Mouse (Mus musculus): ENCODE measurements around the gene Spaca4. TPM values are rescaled to one million over a fixed set of nuclear protein-coding genes. Genes with fewer than 3 reads are reported as not detected.

Gene Spaca4
- total RNA-seq, 4 experiments from 2014 or later, result not detected

DNA sequence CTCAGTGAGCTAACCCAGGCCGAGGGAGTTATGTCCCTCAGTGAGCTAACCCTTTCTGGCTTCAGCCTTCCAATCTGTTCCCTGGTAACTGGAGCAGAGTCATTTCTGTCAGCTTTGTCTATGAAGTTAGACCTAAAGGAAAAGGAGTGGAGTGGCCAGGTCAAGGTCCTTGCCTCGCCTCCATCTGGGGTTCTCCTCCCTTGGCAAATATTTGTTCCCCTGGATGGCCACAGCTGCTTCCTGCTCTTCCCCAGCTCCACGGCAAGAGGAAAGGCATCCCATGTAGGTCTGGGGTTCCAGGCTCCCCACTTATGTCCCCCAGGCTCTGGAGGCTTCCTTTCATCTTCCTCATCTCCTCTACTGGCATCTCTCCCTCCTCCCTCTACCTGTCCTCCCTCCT is 2.0 kb upstream of the Spaca4 start:
- DNase-seq (ENCODE audit: low spot score in 2 of 2), result no peak

DNA sequence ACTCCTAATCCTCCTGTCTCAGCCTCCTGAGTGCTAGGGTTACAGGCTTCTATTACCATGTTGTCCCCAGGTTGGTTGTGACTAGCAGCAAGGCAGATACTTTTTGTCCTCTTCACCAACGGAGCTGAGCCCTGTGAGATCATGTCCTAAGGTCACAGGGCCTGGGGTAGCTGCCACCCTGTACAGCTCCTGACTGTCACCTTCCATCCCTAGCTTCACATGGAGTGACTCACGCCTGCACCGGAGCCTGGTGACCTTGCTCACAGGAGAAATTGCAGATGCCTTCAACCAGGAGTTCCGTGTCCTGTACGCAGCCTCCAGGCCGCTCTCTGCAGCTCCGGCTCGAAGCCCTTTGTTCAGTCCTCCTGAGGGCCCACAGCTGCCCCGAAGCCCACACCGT is 806 bp upstream of the Spaca4 start:
- DNase-seq (ENCODE audit: low spot score in 2 of 2), result no peak

DNA sequence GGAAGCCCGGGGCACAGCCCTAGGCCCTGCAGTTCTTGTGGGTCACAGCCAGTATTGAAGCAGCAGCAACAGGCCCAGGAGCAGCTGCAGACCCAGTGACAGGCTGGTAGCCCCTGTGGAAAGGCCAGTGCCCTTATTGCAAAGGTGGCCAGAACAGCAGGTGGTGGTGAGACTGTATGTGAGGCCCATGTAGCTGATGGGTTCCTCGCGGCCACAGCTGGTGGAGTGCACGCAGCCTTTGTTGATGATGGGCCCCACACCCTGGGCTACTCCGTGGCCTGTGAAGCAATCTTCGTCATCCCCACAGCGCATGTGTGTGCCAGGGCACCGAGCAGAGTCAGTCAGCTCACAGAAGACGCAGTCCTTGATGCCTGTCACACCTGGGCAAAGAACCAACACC is 462 bp downstream of the Spaca4 start:
- no peak for DNase-seq (ENCODE audit: low spot score in 2 of 2)

DNA sequence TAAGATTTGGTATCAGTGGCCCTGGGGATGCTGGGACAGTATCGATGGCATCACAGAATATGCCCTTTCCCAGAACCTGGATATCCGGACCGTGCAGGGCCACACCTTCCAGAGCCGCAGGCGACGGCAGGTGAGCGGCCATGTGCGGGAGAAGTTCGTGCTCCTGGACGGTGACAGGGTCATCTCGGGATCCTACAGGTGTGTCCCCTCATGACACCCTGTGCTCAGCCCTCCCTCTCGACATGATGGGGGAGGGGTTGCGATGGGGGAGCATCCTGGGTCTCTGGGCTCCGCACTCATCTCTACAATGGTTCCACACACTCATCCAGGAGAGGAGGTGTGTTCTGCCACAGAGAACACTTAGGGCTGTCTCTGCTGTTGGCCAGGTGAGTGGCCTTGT is 1.8 kb downstream of the Spaca4 start:
- no peak for DNase-seq (ENCODE audit: low spot score in 2 of 2)

DNA sequence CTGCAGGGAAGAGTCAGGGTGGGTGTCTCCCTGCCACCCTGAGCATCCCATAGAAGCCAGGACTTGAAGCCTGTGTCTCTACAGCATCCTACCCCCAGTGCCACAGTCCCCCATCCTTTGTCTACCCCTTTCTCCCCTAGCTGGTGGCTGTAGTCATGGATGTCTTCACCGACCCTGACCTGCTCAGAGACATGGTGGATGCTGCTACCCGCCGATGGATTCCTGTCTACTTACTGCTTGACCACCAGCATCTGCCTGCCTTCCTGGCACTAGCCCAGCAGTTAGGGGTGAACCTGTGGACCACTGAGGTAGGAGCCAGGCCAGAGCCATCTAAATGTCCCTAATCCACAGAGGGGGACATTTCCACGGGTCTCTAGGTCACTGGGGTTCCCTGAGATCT is 2.3 kb downstream of the Spaca4 start:
- DNase-seq (ENCODE audit: low spot score in 2 of 2), result no peak

DNA sequence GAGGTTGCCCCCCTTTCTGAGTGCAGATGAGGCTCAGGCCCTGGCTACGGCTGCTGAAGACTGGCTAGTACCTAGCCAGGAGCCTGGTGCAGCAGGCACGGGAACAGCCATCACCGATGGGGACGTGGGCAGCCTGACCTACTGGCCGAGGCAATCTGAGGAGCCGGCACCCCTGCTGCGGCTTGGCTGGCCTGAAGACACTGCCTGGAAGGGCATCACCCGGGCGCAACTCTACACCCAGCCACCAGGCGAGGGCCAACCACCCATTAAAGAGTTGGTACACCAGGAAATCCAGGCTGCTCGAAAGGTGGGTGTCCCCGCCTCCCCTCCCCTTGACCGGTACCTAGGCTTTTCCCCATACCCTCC is 3.3 kb downstream of the Spaca4 start:
- DNase-seq (ENCODE audit: low spot score in 2 of 2), result no peak

DNA sequence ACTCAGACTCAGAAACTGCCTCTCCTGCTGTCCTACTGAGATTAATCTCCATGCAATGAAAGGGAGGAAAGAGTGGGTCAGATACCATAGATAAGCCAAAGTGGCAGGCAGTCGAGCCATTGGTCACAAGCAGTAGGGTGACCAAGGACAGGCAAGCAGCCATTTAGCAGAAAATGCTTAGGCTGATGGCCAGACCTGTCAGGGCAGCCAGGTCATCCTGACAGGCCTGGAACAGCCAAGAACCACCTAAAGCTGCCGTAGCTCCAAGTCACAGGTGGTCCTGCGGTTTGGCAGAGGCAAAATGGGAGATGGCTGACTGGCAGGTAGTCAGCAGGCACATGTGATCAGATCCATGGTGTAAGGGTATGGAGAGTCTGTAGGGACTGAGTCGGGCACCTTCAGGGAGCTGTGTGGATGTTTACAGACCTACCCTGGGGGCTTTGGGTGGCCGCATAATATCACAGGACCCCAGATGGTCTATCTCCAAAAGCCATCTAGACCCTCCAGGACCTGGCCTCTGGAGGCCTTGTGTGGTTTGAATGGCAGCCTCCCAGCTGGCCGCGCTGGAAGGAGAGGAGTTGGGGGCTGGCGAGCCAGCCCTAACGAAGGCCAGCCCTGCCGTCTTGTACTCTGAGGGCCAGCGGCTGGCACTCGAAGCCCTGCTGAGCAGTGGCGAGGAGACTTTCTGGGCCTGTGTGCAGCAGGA is 3.8 kb downstream of the Spaca4 start:
- no peak for DNase-seq (ENCODE audit: low spot score in 2 of 2)

DNA sequence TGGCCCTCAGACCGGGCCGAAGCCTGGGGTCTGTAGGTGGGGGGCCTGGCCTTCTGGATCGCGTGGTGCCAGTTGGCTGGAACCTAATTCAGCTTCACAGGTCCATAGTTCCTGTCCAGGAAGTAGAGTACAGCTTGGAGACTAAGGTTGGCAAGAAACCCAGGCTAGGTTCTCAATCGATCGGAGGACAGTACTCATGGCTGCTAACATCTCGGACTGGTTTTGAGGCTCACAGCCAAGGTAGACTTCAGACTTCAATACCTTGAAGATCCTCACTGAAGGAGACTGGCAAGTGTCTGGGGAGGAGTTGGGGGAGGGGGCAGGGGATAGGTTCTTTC is 4.4 kb downstream of the Spaca4 start:
- no peak for DNase-seq (ENCODE audit: low spot score in 2 of 2)

DNA sequence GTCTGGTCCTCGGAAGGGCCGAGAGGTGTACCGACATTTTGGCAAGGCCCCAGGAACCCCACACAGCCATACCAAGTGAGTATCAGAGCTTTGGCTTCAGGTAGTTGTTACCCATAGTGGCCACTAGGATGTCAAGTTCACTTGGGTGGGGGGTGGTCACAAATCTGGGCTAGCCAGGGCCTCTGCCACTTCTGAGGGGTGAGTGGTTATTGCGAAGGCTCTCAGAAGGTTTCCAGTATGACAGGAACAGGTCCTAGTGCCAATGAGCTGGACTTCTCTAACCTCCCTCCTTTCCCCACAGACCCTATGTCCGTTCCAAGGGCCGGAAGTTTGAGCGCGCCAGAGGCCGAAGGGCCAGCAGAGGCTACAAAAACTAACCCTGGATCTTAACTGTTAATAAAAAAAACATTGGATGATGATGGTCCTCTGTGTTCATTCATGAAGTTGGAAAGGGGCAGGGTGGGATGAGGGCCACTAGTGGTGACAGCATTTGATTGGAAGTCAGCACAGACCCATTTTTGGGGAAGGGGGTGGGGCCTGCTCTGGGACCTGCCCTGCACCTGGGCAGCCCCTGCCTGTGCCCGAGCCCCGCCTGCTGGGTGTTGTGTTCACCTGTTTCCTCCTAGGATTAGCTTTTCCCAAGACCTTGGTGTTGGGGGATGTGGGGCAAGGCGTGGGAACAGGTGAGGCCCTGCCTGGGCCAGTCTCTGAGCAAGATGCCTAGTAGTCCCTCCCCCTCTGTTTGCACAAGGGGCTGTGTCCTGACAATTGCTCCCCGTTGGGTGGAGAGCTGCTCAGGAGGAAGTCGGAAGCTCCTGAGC is 5.0 kb downstream of the Spaca4 start, which contains the start of gene Fam83e:
Gene Fam83e (plus strand): TSS at position 800 of the 821 bp plus-strand sequence.
- DNase-seq (ENCODE audit: low spot score in 2 of 2), result no peak

DNA sequence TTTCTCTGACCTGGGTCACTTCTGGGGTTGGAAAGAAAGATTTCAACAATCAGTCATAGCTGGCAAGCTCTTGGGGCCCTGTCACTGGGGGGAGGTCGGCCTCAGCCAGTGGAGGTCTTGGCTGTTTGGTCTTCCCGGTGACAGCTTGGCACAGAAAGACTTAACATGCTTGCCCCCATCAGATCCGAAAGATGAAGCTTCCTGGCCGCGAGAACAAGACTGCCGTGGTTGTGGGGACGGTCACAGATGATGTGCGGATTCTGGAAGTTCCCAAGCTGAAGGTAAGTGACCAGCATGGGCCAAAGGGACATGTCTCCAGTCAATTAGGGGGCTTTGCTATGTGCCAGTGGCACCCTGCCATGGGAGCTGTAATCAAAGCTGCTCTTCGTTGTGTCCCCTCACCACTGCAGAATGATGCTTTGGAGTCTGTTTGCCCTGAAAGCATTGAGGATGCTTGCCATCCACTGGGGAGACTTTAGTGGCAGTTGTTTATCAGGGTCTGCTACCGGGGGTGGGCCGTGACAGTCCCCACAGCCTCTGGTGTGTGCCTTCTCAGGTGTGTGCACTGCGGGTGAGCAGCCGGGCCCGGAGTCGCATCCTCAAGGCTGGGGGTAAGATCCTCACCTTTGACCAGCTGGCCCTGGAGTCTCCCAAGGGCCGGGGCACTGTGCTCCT is 5.7 kb downstream of the Spaca4 start:
- DNase-seq (ENCODE audit: low spot score in 2 of 2), result no peak

DNA sequence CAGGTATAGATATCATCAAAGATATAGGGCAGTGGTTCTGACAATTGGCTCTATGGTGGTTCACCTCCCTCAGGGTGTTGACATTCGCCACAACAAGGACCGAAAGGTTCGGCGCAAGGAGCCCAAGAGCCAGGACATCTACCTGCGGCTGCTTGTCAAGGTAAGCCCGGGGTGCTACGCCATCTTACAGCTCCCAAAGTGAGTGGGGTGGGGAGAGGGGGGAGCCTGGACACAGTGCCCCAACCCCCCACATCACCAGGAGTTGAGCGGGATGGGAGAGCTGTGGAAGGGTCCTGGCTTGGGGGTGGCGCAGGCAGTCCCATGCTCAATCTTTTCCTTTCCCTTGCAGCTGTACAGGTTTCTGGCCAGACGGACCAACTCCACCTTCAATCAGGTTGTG is 6.4 kb downstream of the Spaca4 start:
- DNase-seq (ENCODE audit: low spot score in 2 of 2), result no peak

DNA sequence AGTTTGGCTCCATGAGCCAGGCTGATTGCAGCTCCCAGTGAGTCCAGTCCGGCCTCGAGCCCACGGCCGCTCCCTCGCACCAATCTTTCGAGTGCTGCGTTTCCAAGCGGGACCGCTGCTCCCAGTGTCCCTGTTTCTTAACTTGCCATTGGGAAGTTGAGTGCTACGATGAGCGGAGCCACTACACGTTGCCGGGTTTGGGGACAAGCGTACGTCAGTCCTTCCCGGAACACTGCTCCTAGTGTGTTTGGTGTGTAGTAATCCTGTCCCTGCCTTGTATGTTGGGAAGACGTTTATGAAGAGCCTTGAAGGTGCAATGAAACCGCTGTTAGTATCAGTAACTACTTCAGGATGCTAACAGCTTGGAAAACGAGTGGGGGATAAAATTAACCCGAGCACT is 7.3 kb downstream of the Spaca4 start:
- no peak for DNase-seq (ENCODE audit: low spot score in 2 of 2)

DNA sequence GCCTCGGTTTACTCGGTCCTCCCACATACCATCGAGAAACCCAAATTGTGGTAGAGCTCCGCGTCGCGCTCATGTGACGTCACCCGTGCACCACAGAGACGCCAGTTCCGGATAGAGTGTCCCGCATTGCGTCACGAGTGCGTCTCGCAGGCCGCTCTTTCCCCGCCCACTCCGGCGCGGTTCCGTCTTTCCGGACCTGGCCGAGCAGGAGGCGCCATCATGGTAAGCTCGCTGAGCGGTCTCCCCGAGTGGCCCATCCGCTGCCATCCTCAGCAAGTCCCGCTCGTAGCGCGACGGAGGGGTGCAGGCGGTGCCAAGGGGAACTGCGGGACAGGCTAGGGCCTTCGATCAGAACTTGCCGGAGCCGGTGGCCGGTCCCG is 7.7 kb downstream of the Spaca4 start, which contains the start of gene Sphk2:
Gene Sphk2 (minus strand): TSS at position 85 of the 380 bp plus-strand sequence.
- DNase-seq (ENCODE audit: low spot score in 2 of 2), result peak; percentile 98 to 99

DNA sequence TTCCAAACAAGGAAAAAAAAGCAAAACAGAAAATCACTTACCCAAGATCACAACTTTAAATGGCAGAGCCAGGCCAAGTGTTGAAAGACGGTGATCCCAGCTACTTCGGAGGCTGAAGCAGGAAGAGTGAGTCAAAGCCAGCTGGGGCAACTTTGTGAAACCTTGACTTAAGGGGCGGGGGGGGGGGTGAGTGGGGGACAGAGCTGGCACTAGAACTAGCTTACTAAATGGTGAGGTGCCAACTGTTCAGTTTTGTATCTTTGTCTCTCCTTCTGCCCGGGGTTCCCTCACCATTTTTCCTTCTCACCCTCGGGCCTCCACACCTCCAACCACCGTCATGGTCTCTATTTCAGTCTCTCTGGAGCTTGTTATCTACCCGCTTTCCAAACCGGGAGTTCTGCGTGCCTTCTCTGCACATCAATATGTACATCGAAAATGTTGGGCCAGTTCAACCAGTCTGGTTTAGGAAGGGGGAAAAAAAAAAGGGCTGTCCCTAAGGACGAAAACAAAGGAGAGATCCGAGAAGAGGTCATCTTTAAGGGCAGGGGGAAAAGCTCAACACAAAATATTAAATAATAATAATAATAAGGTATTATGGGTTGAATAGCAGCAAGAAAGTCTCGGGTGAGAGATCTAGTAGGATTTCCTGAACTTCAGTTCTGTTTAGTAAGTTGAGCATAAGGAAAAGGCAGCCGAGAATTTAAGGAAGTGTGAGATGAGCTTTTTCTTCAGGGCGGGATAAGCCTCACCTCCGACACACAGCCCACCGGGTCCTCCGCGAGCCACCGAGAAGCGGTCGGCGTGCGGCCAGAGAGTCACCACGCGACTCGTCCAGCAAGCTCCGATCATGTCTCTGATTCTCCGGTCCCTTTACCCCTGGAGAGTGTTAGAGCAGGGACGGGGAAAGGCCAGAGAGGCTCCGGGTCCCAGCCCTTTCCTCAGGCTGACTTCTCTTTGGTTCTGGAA is 8.4 kb downstream of the Spaca4 start:
- DNase-seq (ENCODE audit: low spot score in 2 of 2), result no peak

DNA sequence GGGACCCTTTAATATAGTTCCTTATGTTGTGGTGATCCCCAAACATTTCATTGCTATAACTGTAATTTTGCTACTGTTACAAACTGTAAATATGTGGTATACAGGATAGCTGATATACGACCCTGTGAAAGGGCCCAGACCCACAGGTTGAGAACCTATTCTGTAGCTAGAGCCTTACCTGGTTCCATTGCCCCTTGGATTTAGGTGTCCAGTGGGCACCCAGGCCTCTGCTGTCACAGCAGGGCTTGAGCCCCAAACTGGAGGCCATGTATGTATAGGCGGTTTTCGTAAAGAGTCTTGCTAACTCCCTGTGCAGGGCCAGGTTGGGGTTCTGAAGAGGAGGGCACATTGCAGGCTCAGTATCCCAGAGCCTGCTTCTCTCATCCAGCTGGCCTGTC is 9.2 kb downstream of the Spaca4 start:
- no peak for DNase-seq (ENCODE audit: low spot score in 2 of 2)

DNA sequence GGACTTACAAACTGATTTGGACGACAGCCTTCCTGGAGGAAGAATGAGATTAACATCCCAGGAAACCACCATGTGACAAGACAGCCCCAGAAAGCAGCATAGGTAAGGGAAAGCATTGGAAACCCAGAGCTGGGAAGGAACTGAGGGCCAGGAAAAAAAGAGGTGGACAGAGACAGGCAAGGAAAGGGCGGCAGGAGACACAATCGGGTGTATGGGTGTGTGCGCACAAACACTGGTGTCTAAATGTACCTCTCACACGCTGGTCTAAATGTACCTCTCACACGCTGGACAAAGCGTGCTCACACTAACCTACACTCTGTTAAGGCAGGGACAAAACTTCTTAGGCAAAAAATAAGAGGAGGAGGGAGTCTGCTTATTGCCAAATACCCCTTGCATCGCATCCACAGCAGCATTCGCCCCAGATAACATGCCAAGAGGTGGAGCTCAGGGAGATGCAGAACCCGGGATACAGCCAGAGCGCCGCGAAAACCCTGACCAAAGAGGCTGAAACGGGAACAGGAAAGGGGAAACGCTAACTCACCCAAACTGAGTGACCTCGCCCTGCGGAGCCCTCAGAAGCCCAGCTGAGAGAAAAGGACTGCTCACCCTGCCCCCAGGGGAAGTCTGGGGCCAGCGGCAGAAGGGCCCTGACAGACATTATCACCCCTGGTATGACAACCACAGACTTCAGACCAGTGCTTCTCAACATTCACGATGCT is 9.7 kb downstream of the Spaca4 start:
- no peak for DNase-seq (ENCODE audit: low spot score in 2 of 2)

DNA sequence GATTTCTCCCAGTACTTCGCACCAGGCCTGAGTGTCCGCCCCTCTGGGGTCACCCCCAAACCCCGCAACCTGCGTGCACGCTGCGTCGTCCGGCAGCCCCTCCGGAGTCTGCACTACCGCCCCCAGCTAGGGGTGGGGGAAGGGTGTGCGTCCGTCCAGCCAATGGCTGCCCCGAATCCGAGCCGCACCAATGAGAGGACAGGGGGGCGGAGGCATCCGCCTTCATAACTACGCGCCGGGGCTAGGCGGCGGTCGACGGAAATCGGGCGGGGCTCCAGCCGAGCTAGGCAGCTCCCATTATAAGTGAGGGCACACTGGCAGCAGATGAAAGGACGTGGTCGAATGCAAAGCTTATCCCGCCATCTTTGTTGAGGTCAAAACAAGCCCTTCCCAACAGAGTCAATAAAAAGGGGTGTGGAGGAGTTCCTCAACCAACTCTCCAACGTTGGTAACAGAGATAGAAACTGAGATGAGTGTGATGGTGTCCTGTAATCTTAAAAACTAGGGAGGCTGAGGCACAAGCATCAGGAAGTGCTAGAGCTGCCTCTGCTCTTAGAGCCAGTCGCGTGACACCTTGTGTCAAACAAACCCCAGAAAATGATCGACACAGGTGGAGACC is 10.4 kb downstream of the Spaca4 start, which contains the start of gene Rpl18:
Gene Rpl18 (plus strand): TSS at position 368 of the 619 bp plus-strand sequence.
- DNase-seq (ENCODE audit: low spot score in 2 of 2), result peak; percentile 88 to 99

DNA sequence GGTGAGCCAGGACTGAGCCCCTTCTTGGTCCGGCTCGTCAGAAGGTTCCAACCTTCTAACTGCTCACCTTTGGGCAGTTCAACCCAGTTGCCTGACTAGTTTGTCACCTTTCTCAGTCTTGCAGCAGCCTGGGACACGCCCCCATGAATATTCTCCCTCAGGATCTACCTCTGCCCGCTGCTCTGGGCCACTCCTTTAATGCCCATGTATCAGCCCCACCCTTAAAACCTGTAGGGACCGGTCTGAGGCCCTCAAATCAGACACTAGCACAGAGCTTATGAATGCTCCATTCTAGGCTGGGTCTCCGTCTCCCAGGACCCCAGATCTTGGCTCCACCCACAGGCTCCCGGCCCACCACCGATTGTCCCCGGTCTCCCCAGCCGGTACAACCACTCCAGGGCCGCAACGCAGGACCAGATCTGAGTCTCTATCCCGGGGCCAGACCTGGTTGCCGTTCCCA is 11.0 kb downstream of the Spaca4 start:
- no peak for DNase-seq (ENCODE audit: low spot score in 2 of 2)

DNA sequence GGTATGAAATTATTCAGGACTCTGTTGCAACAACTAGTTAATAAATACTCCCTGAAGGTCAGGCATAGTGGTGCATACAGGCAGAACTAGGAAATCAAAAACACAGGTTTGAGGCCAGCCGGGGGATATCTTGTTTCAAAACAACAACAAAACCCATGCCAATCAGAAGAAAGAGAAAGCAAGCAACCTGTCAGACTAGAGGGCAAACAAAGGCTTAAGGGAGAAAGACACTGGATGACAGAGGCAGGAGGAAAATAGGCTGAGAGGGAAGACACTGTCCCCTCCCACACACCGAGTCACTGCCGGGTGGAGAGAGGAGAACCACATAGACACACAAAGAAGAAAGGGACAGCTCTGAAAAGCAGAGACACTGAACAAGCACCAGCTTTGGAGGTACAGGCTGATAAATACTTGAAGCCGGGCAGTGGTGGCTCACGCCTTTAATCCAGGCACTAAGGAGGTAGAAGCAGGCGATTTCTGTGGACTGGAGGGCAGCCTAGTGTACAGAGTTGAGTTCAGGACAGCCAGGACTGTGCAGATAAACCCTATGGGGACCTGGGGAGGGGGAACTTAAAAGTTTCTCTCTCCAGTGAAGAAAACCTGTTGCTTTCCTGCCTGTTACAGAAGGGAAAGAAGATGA is 11.6 kb downstream of the Spaca4 start:
- no peak for DNase-seq (ENCODE audit: low spot score in 2 of 2)
